Mouse (Mus musculus): Measurements from ENCODE around the gene Brd4. TPM values are rescaled to one million over a fixed set of nuclear protein-coding genes. Genes with fewer than 3 reads are reported as not detected.
A peak's percentile ranks its signal among the peaks of the same experiment; 100 is the strongest.
"Not testable (repeated sequence)": the region's sequence is repeated elsewhere in the genome, so short reads cannot be mapped to it uniquely, and the experiment has no call there.

The Brd4 gene
- polyA plus RNA-seq, 1 experiment from 2014 or later, result 95.8 TPM

DNA sequence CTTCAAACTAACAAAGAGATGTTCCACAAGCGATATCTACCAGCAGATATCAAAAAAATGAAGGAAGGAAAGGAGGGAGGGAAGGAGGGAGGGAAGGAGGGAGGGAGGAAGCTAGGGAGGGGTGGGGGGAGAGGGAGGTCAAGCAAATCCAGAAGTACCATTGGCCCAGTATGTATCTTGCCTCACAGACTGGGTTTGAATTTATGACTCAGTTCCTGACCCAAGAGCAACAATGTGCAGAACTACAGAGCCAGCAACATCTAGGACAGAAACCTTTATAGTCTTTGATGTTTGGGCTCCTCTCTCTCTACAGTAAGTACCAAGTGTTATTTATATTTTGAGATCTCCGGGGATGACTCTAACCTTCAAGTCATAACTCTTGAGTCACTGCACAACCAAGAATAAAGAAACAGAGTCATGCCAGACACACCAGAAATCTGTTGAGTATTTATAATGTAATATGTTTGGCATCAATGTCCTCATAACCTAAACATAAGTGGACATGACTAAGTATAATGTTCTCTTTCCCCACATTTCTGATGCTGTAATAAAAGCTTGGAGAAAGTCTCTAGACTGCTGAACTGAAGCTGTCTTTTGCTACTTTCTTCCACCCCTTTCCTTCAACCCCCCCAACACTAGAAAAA lies 32.6 kb downstream of the Brd4 start:
- Histone ChIP-seq H3K9ac (replicated peaks) (no peak overlapping the region), H3K4me1 (replicated peaks) (peaks cover 2% of the 10 kb centered on the region; the same call in 1 of the 2 replicates), H3K36me3 (peaks cover 7% of the 10 kb centered on the region; the same call in 1 of the 2 replicates), H3K27ac (no peak overlapping the region), H3K4me2 (replicated peaks) (no peak overlapping the region), H3K27me3 (no peaks in the 10 kb centered on the region), H3K9me3 (no peaks in the 10 kb centered on the region), H3K4me3 (replicated peaks) (no peak overlapping the region)
- WGBS, result 97% methylated on average over 2 of the region's 2 CpGs
- no peak for ATAC-seq

GRCm38 (mm10) chr17:32250066-32250465 lies 34.5 kb downstream of the Brd4 start:
- Histone ChIP-seq H3K9ac (replicated peaks) (no peak overlapping the region), H3K4me2 (replicated peaks) (no peak overlapping the region), H3K4me3 (replicated peaks) (no peak overlapping the region), H3K36me3 (peaks cover 7% of the 10 kb centered on the region; the same call in 1 of the 2 replicates), H3K4me1 (replicated peaks) (peaks cover 5% of the 10 kb centered on the region; the same call in 1 of the 2 replicates), H3K27ac (no peak overlapping the region), H3K27me3 (no peaks in the 10 kb centered on the region), H3K9me3 (no peaks in the 10 kb centered on the region)
- WGBS, result 100% methylated on average over 1 of the region's 1 CpGs
- no peak for ATAC-seq

DNA sequence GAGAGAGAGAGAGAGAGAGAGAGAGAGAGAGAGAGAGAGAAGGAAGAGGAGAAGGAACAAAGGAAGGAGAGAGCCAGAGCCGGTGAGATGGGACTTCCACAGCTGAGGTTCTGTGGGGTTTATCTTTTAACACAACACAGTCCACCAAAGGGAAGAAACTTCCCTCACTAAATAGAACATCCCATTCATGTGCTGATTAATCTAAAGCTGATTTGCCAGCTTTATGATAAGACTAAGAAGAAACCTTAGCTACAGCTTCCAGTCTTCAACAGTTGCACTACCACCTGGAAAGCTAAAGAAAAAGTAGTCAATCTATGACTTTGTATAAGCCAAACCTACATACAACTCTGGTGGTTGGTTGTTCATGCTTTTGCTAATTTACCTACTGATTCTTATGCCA lies 36.3 kb downstream of the Brd4 start:
- Histone ChIP-seq H3K4me3 (replicated peaks) (no peak overlapping the region), H3K27me3 (no peaks in the 10 kb centered on the region), H3K9me3 (no peaks in the 10 kb centered on the region), H3K27ac (no peak overlapping the region), H3K9ac (replicated peaks) (no peak overlapping the region), H3K4me2 (replicated peaks) (no peak overlapping the region), H3K4me1 (replicated peaks) (peaks cover 5% of the 10 kb centered on the region; the same call in 1 of the 2 replicates), H3K36me3 (peaks cover 7% of the 10 kb centered on the region; the same call in 1 of the 2 replicates)
- WGBS, result 94% methylated on average over 1 of the region's 1 CpGs
- no peak for ATAC-seq

- H3K4me2 ChIP-seq (replicated peaks), result no peak overlapping the region
- ATAC-seq, result no peak
- H3K36me3 ChIP-seq, result peaks cover 4% of the 10 kb centered on the region; the same call in 1 of the 2 replicates
- H3K27ac ChIP-seq, result no peak overlapping the region
- H3K4me3 ChIP-seq (replicated peaks), result no peak overlapping the region
- H3K27me3 ChIP-seq, result no peaks in the 10 kb centered on the region
- H3K4me1 ChIP-seq (replicated peaks), result peaks cover 5% of the 10 kb centered on the region; the same call in 1 of the 2 replicates
- H3K9ac ChIP-seq (replicated peaks), result no peak overlapping the region
- H3K9me3 ChIP-seq, result no peaks in the 10 kb centered on the region
- 100% methylated on average over 1 of the region's 1 CpGs for WGBS
Measured at GRCm38 (mm10) chr17:32247616-32248015, 36.9 kb downstream of the Brd4 start.

- 74% methylated on average over 5 of the region's 5 CpGs for WGBS
- peaks cover 6% of the 10 kb centered on the region; the same call in 1 of the 2 replicates for H3K36me3 ChIP-seq
- no peak overlapping the region for H3K4me2 ChIP-seq (replicated peaks)
- H3K4me1 ChIP-seq (replicated peaks), result peaks cover 5% of the 10 kb centered on the region; the same call in 1 of the 2 replicates
- no peaks in the 10 kb centered on the region for H3K9me3 ChIP-seq
- no peak for ATAC-seq
- H3K9ac ChIP-seq (replicated peaks), result no peak overlapping the region
- no peak overlapping the region for H3K4me3 ChIP-seq (replicated peaks)
- H3K27me3 ChIP-seq, result no peaks in the 10 kb centered on the region
- no peak overlapping the region for H3K27ac ChIP-seq
Measured at GRCm38 (mm10) chr17:32246117-32246516, 38.4 kb downstream of the Brd4 start.

- H3K4me3 ChIP-seq (replicated peaks), result no peak overlapping the region
- peaks cover 11% of the 10 kb centered on the region for H3K36me3 ChIP-seq
- no peaks in the 10 kb centered on the region for H3K9me3 ChIP-seq
- 96% methylated on average over 2 of the region's 2 CpGs for WGBS
- H3K4me1 ChIP-seq (replicated peaks), result peaks cover 8% of the 10 kb centered on the region
- ATAC-seq, result no peak
- H3K4me2 ChIP-seq (replicated peaks), result no peak overlapping the region
- H3K27me3 ChIP-seq, result no peaks in the 10 kb centered on the region
- no peak overlapping the region for H3K27ac ChIP-seq
- no peak overlapping the region for H3K9ac ChIP-seq (replicated peaks)
Measured at GRCm38 (mm10) chr17:32240881-32241531, 43.5 kb downstream of the Brd4 start.

GRCm38 (mm10) chr17:32238589-32238988 lies 45.9 kb downstream of the Brd4 start:
- Histone ChIP-seq H3K9me3 (no peaks in the 10 kb centered on the region), H3K4me1 (replicated peaks) (peaks cover 22% of the 10 kb centered on the region), H3K9ac (replicated peaks) (no peak overlapping the region), H3K27me3 (no peaks in the 10 kb centered on the region), H3K36me3 (peaks cover 11% of the 10 kb centered on the region), H3K4me2 (replicated peaks) (no peak overlapping the region), H3K4me3 (replicated peaks) (no peak overlapping the region), H3K27ac (no peak overlapping the region)
- ATAC-seq, result no peak
- WGBS, result 94% methylated on average over 1 of the region's 1 CpGs

DNA sequence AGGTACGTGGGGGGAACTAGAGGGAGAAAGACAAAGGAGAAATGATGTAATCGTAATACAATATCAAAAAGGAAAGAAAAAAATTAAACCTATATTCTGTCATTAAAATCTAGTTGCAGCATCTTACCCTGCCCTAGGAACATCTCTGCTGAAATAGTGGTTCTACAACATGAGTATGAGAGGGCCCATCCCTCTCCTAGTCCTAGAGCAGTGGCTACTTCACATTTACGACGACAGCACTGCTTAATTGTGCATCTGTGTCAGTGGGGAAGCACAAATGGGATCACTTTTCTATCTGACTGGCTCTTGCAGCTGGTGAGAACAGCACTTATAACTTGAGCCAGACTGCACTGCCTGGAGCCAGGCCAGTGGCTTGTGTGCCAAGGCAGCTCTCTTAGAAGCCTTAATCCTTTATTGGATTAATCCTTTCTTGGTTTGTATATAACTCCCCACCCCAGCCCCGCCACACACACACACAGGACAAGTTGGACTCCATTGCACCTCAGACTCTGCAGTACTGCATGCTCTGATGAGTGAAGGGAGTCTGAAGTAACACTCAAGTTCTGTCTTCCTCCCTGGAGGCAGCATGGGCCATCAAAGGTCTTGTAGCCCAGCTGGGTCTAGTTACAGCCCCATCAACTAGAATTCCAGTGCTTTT lies 48.9 kb downstream of the Brd4 start:
- H3K9me3 ChIP-seq, result no peaks in the 10 kb centered on the region
- 0 out of 2 replicates have a peak overlapping the region, but pooled peaks have one; percentile 5 for H3K4me2 ChIP-seq (replicated peaks)
- peaks cover 22% of the 10 kb centered on the region for H3K4me1 ChIP-seq (replicated peaks)
- peak; percentile 86; the same call in 1 of the 2 replicates for ATAC-seq
- H3K27me3 ChIP-seq, result no peaks in the 10 kb centered on the region
- 53% methylated on average over 5 of the region's 5 CpGs for WGBS
- H3K9ac ChIP-seq (replicated peaks), result no peak overlapping the region
- no peak overlapping the region for H3K4me3 ChIP-seq (replicated peaks)
- H3K36me3 ChIP-seq, result peaks cover 5% of the 10 kb centered on the region; the same call in 1 of the 2 replicates
- H3K27ac ChIP-seq, result peak overlapping the region; percentile 65

GRCm38 (mm10) chr17:32233174-32233573 lies 51.3 kb downstream of the Brd4 start:
- H3K9me3 ChIP-seq, result no peaks in the 10 kb centered on the region
- H3K27ac ChIP-seq, result no peak overlapping the region
- ATAC-seq, result no peak

GRCm38 (mm10) chr17:32229256-32229655 lies 55.3 kb downstream of the Brd4 start:
- no peak overlapping the region for H3K27ac ChIP-seq
- ATAC-seq, result no peak
- no peak overlapping the region for H3K4me2 ChIP-seq (replicated peaks)
- H3K9me3 ChIP-seq, result no peaks in the 10 kb centered on the region
- H3K36me3 ChIP-seq, result peaks cover 52% of the 10 kb centered on the region
- H3K4me1 ChIP-seq (replicated peaks), result peaks cover 1% of the 10 kb centered on the region; the same call in 1 of the 2 replicates
- WGBS, result 99% methylated on average over 4 of the region's 4 CpGs
- no peaks in the 10 kb centered on the region for H3K27me3 ChIP-seq
- H3K4me3 ChIP-seq (replicated peaks), result no peak overlapping the region
- H3K9ac ChIP-seq (replicated peaks), result no peak overlapping the region

More at GRCm38 (mm10) chr17:32233174-32233573, 51.3 kb downstream of the Brd4 start:
- no peak overlapping the region for H3K4me3 ChIP-seq (replicated peaks)
- peaks cover 22% of the 10 kb centered on the region for H3K4me1 ChIP-seq (replicated peaks)
- H3K36me3 ChIP-seq, result peaks cover 20% of the 10 kb centered on the region
- H3K4me2 ChIP-seq (replicated peaks), result no peak overlapping the region
- H3K9ac ChIP-seq (replicated peaks), result no peak overlapping the region
- no peaks in the 10 kb centered on the region for H3K27me3 ChIP-seq

DNA sequence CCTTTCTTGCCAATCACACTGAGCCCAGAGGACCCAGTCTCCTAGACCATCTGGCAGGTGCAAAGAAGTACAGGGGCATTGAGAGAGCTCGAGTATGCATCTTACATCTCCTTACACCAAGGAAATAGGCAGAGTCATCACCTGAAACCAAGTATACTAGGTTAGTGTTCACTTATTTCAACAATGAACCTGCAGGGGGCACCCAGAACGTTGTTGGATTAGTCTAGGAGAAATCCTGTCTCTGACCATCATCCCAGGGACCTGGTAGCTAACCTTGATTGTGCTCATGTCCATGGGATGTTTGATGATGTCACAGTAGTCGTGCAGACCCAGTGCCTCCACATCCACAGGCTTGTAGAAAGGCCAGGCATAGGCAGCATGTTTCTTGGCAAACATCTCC lies 63.6 kb downstream of the Brd4 start:
- H3K9me3 ChIP-seq, result no peaks in the 10 kb centered on the region

GRCm38 (mm10) chr17:32215587-32215986 lies 68.9 kb downstream of the Brd4 start:
- H3K4me1 ChIP-seq (replicated peaks); H3K9ac ChIP-seq (replicated peaks); H3K9me3 ChIP-seq; H3K4me2 ChIP-seq (replicated peaks); H3K27ac ChIP-seq; H3K4me3 ChIP-seq (replicated peaks); ATAC-seq; H3K27me3 ChIP-seq: not testable (repeated sequence)
- peaks cover 90% of the 10 kb centered on the region for H3K36me3 ChIP-seq
- whole genome bisulfite sequencing, result 67% methylated on average over 4 of the region's 4 CpGs

More for the DNA sequence above, 63.6 kb downstream of the Brd4 start:
- Histone ChIP-seq H3K36me3 (peaks cover 91% of the 10 kb centered on the region), H3K4me2 (replicated peaks) (no peak overlapping the region), H3K27me3 (no peaks in the 10 kb centered on the region), H3K4me3 (replicated peaks) (no peak overlapping the region), H3K27ac (no peak overlapping the region), H3K9ac (replicated peaks) (no peak overlapping the region), H3K4me1 (replicated peaks) (no peaks in the 10 kb centered on the region)
- ATAC-seq, result no peak
- WGBS, result 69% methylated on average over 3 of the region's 3 CpGs

Measured in midbrain, embryonic 13.5 days (tissue).